Mouse (Mus musculus) embryonic facial prominence, embryonic 11.5 days (tissue): ENCODE measurements at regions not wholly inside any gene's neighbourhood (a gene's known extent, or its start where the extent isn't known, plus 50 kb on each side); places are given as distances from the start of the nearest gene placed in this dataset.

Source experiments
- ATAC-seq: fragments of 200-750 bp; cut with Nextera tagmentation; replicated peaks from 2 replicates; pipeline ENCODE4 v1.8.0; 2017; ENCODE audit warnings: low read depth; ENCODE audit not compliant: insufficient number of reproducible peaks, low FRiP score, low TSS enrichment
- DNase-seq: peaks from one replicate; pipeline ENCODE4 v3.0.0-alpha.2; 2015; ENCODE audit warnings: low spot score
- H3K27ac ChIP-seq: fragments of 300-500 bp; sonication (generic); replicated peaks from 2 replicates; pipeline ENCODE4 v1.5.1; 2014; ENCODE audit warnings: mild to moderate bottlenecking, low read depth, low read length, control low read depth
- H3K27me3 ChIP-seq: fragments of 300-500 bp; sonication (generic); 2 replicates; pipeline ENCODE4 v1.6.1; 2014; ENCODE audit warnings: mild to moderate bottlenecking, low read length, moderate library complexity, mixed read lengths; ENCODE audit not compliant: control insufficient read depth, insufficient read depth
- H3K36me3 ChIP-seq: fragments of 300-500 bp; sonication (generic); replicated peaks from 2 replicates; pipeline ENCODE4 v1.6.1; 2014; ENCODE audit warnings: low read depth, mild to moderate bottlenecking, low read length, moderate library complexity, mixed read lengths; ENCODE audit not compliant: control insufficient read depth, insufficient read depth
- H3K4me1 ChIP-seq: fragments of 300-500 bp; sonication (generic); 2 replicates; pipeline ENCODE4 v1.6.1; 2014; ENCODE audit warnings: low read length, mixed read lengths; ENCODE audit not compliant: control insufficient read depth, insufficient read depth
- H3K4me2 ChIP-seq: fragments of 300-500 bp; sonication (generic); 2 replicates; pipeline ENCODE4 v1.6.1; 2014; ENCODE audit warnings: low read depth, mild to moderate bottlenecking, control low read depth, low read length, moderate library complexity
- H3K4me3 ChIP-seq: fragments of 300-500 bp; sonication (generic); 2 replicates; pipeline ENCODE4 v1.5.1; 2014; ENCODE audit warnings: low read depth, low read length, control low read depth
- H3K9ac ChIP-seq: fragments of 300-500 bp; sonication (generic); replicated peaks from 2 replicates; pipeline ENCODE4 v1.6.1; 2014; ENCODE audit warnings: mild to moderate bottlenecking, control low read depth, low read length
- H3K9me3 ChIP-seq: fragments of 300-500 bp; sonication (generic); replicated peaks from 2 replicates; pipeline ENCODE4 v1.6.1; 2016; ENCODE audit warnings: mild to moderate bottlenecking, low read length, inconsistent platforms, mixed read lengths; ENCODE audit not compliant: control insufficient read depth
- WGBS: fragments of 180-500 bp; shearing (Covaris S2); extraction: QIAGEN DNeasy Blood & Tissue Kit; methylation state at CpG from one replicate; pipeline ENCODE4 v1.1.7; 2014; 5-methylcytosine and 5-hydroxymethylcytosine counted together

- no peak for DNase-seq
- 64% methylated on average over 16 of the region's 16 CpGs for WGBS
- H3K4me1 ChIP-seq, result no peaks in the 10 kb centered on the region
These were observed 98.8 kb downstream of the 3100002H09Rik start for GRCm38 (mm10) chr4:124511761-124512160.

GRCm38 (mm10) chr4:124510816-124511215 is 99.8 kb downstream of the 3100002H09Rik start:
- ATAC-seq (no peak), DNase-seq (no peak)
- WGBS, result 71% methylated on average over 3 of the region's 3 CpGs
- Histone ChIP-seq H3K4me1 (no peaks in the 10 kb centered on the region), H3K36me3 (no peaks in the 10 kb centered on the region), H3K9me3 (no peaks in the 10 kb centered on the region), H3K4me3 (no peak overlapping the region), H3K4me2 (no peak overlapping the region), H3K27ac (no peak overlapping the region), H3K27me3 (no peaks in the 10 kb centered on the region; the same call in 1 of the 2 replicates), H3K9ac (no peak overlapping the region)

More at GRCm38 (mm10) chr4:124511761-124512160, 98.8 kb downstream of the 3100002H09Rik start:
- Histone ChIP-seq H3K27ac (no peak overlapping the region), H3K4me2 (no peak overlapping the region), H3K36me3 (no peaks in the 10 kb centered on the region), H3K27me3 (no peaks in the 10 kb centered on the region; the same call in 1 of the 2 replicates), H3K9me3 (no peaks in the 10 kb centered on the region), H3K9ac (no peak overlapping the region), H3K4me3 (no peak overlapping the region)
- ATAC-seq, result no peak

GRCm38 (mm10) chr4:124509695-124510094 is 100.9 kb downstream of the 3100002H09Rik start:
- H3K27ac ChIP-seq, result no peak overlapping the region
- 77% methylated on average over 5 of the region's 5 CpGs for WGBS
- H3K4me1 ChIP-seq, result no peaks in the 10 kb centered on the region
- H3K4me2 ChIP-seq, result no peak overlapping the region
- H3K27me3 ChIP-seq, result no peaks in the 10 kb centered on the region; the same call in 1 of the 2 replicates
- H3K9ac ChIP-seq, result no peak overlapping the region
- no peak overlapping the region for H3K4me3 ChIP-seq
- H3K36me3 ChIP-seq, result no peaks in the 10 kb centered on the region
- ATAC-seq (no peak), DNase-seq (no peak)
- no peaks in the 10 kb centered on the region for H3K9me3 ChIP-seq

DNA sequence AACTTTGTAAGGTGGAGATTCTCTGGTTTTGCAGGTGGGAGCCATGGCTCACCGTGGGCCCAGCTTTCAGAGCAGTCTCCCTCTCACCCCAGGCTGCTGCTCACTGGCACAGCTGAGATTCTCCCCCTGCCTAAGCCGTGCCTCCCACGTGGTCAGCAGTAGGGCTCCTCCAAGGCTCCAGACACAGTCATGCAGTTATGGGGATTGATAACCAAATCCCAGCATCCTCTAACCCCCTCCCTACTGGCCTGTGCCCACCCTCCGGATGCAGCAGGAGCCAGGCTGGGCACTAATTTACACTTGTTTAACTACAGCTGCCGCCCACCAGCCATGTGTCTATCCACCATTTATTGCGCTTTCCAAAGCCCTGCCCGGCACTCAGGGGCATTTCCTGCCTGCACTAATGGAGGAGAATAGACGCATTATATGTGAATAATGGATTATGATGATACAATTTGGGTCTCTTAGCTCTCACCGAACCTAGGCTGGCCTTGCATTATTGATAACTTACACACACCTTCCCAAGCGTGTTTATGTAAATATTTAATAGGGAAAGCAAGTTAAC is 104.4 kb downstream of the 3100002H09Rik start:
- Histone ChIP-seq H3K9ac (no peak overlapping the region), H3K27me3 (no peaks in the 10 kb centered on the region; the same call in 1 of the 2 replicates), H3K27ac (no peak overlapping the region), H3K36me3 (no peaks in the 10 kb centered on the region), H3K4me3 (no peak overlapping the region), H3K4me2 (no peak overlapping the region), H3K9me3 (no peaks in the 10 kb centered on the region), H3K4me1 (no peaks in the 10 kb centered on the region)
- 51% methylated on average over 10 of the region's 10 CpGs for WGBS
- DNase-seq (no peak), ATAC-seq (no peak)

DNA sequence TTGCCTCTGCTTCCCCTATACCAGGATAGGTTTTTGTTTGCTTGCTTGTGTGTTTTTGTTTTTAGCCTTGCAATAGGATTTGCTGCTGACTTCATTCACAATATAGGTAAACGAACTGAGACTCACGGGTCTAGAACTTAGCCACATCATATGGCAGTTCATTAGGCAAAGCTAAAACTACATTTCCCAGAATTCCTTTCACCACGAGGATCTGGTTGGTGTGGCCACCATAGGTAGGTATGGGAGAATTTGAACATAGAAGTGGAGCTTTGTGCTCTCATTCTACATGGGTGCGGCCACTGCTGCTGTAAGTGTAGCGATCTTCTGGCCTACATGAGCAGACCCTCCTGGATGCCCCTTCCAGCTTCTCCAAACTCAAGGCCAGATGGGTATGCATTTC is 108.8 kb downstream of the 3100002H09Rik start:
- no peak for DNase-seq
- no peak for ATAC-seq
- Histone ChIP-seq H3K36me3 (no peaks in the 10 kb centered on the region), H3K4me1 (no peaks in the 10 kb centered on the region), H3K9me3 (no peaks in the 10 kb centered on the region), H3K4me2 (no peak overlapping the region), H3K27ac (no peak overlapping the region), H3K27me3 (no peaks in the 10 kb centered on the region), H3K9ac (no peak overlapping the region), H3K4me3 (no peak overlapping the region)
- 74% methylated on average over 5 of the region's 5 CpGs for WGBS

DNA sequence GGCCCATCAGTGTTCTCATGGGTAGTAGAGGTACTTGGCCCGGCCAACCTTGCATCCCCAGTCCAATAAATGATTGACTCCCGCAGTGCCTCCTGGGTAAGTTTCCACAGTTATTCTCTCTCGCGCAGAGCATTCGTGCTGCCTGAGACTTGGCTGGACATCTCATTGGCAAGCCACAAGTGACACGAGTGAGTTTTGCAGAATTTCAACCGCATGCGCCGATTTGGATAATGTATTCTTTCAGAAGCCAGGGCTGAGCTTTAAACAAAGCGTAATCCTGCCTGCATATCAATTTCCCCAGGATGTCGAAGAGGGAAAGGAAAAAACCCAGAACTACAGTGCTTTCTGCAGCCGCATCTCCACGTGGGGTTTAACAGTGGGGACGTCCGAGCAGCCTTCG is 112.6 kb downstream of the 3100002H09Rik start:
- H3K9me3 ChIP-seq, result no peaks in the 10 kb centered on the region
- no peaks in the 10 kb centered on the region for H3K36me3 ChIP-seq
- H3K27ac ChIP-seq, result no peak overlapping the region
- ATAC-seq (no peak), DNase-seq (no peak)
- H3K27me3 ChIP-seq, result no peaks in the 10 kb centered on the region
- no peak overlapping the region for H3K9ac ChIP-seq
- H3K4me2 ChIP-seq, result no peak overlapping the region
- no peak overlapping the region for H3K4me3 ChIP-seq
- 61% methylated on average over 16 of the region's 16 CpGs for WGBS
- H3K4me1 ChIP-seq, result no peaks in the 10 kb centered on the region

DNA sequence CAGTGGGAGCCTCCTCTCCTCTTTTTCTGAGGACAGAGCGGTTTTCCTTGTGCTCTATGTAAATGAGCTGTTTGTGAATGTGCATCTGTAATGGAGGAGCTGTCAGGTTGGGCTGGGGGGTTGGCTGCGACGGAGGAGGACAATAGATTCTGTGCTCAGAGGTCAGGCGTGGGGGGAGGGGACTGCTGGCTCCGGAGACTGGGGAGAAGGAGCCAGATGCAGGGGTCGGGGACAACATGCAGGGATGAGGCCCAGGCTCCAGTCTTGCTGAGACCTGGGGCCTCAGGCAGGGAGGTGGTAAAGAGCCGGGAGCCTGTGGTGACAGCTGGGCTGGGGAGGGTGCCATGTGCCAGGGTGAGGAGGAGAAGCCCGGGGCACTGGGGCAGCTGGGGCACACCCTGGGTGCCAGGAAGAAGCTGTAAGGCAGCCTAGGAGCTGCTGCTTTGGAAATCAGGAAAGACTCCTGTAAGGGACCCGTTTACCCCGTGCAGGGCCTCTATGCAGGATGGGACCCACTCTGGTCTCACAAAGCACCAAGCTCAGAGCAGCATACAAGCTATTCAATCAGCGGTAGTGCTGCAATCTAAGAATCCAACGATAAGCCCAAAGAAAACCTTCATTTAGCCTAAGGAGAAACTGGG is 124.5 kb downstream of the 3100002H09Rik start:
- ATAC-seq (peak; percentile 77), DNase-seq (peak; percentile 42)
- Histone ChIP-seq H3K4me1 (peaks cover 3% of the 10 kb centered on the region; the same call in 1 of the 2 replicates), H3K27ac (no peak overlapping the region; the same call in 1 of the 2 replicates), H3K9ac (no peak overlapping the region), H3K36me3 (no peaks in the 10 kb centered on the region), H3K4me3 (no peak overlapping the region), H3K4me2 (no peak overlapping the region), H3K9me3 (peaks cover 3% of the 10 kb centered on the region; the same call in 1 of the 2 replicates), H3K27me3 (peaks cover 9% of the 10 kb centered on the region)
- 8% methylated on average over 12 of the region's 12 CpGs for WGBS
